Comparison of ENCODE assay signal across 8 mouse cellular contexts in the genomic region with DNA sequence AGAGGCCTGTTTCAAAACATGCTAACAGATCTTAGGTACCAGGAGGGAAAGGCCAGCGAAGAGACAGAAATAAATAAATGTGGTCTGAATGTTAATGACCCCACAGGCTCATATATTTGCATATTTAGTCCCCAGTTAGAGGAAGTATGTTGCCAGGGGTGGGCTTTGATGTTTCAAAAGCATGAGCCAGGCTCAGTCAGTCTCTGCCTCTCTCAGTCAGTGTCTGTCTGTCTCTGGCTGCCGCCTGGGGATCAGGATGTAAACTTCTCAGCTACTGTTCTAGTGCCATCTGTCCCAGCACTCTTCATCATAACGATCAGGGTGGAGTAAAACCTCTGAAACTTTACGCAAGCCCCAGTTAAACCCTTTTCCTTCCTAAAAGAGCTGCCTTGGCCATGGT. TPM values are rescaled to one million over a fixed set of nuclear protein-coding genes. Genes with fewer than 3 reads are reported as not detected.
A peak's percentile ranks its signal among the peaks of the same experiment; 100 is the strongest.
DNase-seq lines count a peak whose midpoint lies in the region; ATAC-seq and TF ChIP-seq lines count a peak whose summit lies in the region.

No protein-coding gene starts in this region.

- intact Hi-C loops in left cerebral cortex, postnatal 4 days (cut with DNase I): no loop called here
- intact Hi-C loops in left cerebral cortex, postnatal 25 days (cut with DNase I): no loop called here

- H3K9me3 ChIP-seq in forebrain, embryonic 14.5 days (replicated peaks; ENCODE audit: control insufficient read depth, low read length): no peaks in the 10 kb centered on the region
- H3K9me3 ChIP-seq in forebrain, embryonic 11.5 days (ENCODE audit: control insufficient read depth, low read length): no peaks in the 10 kb centered on the region
- H3K9me3 ChIP-seq in hindbrain, embryonic 14.5 days (ENCODE audit: control insufficient read depth, low read length): no peaks in the 10 kb centered on the region
- H3K9me3 ChIP-seq in neural tube, embryonic 12.5 days: no peaks in the 10 kb centered on the region

- ATAC-seq in forebrain, embryonic 14.5 days: no peak
- ATAC-seq in forebrain, embryonic 11.5 days (replicated peaks; ENCODE audit: low FRiP score): no peak
- peak; percentile 45; the same call in 1 of the 2 replicates for ATAC-seq in hindbrain, embryonic 14.5 days (ENCODE audit: low FRiP score)
- peak; percentile 59; the same call in 1 of the 2 replicates for ATAC-seq in neural tube, embryonic 12.5 days (ENCODE audit: low FRiP score, low read depth)

- WGBS in forebrain, embryonic 14.5 days: 28% methylated on average over 4 of the region's 4 CpGs
- WGBS in forebrain, embryonic 11.5 days: 74% methylated on average over 4 of the region's 4 CpGs
- WGBS in hindbrain, embryonic 14.5 days: 26% methylated on average over 4 of the region's 4 CpGs
- 37% methylated on average over 4 of the region's 4 CpGs for WGBS in neural tube, embryonic 12.5 days
- 61% methylated on average over 4 of the region's 4 CpGs for WGBS in cerebellum, adult 2 months

- no peak for TF ChIP-seq CTCF in cerebellum, adult 2 months (IDR thresholded peaks at IDR 0.05; ENCODE audit: borderline replicate concordance, insufficient read depth, low read depth, low read length)

- no peak overlapping the region for H3K4me3 ChIP-seq in forebrain, embryonic 14.5 days (ENCODE audit: low read depth, low read length)
- no peak overlapping the region for H3K4me3 ChIP-seq in forebrain, embryonic 11.5 days (ENCODE audit: low read depth, low read length)
- H3K4me3 ChIP-seq in hindbrain, embryonic 14.5 days (replicated peaks; ENCODE audit: low read length): no peak overlapping the region
- H3K4me3 ChIP-seq in neural tube, embryonic 12.5 days: no peak overlapping the region
- no peak overlapping the region for H3K4me3 ChIP-seq in cerebellum, adult 2 months (replicated peaks; ENCODE audit: insufficient read depth, low read depth, low read length)

- peak; percentile 47 for DNase-seq in forebrain, embryonic 14.5 days (ENCODE audit: low spot score)
- no peak for DNase-seq in forebrain, embryonic 11.5 days (ENCODE audit: low spot score)
- peak; percentile 39 for DNase-seq in left cerebral cortex, postnatal 4 days
- DNase-seq in left cerebral cortex, postnatal 25 days (ENCODE audit: low spot score in 2 of 2): no peak
- no peak for DNase-seq in hindbrain, embryonic 14.5 days (ENCODE audit: low spot score)
- DNase-seq in cerebellum, adult 2 months: no peak
- DNase-seq in spleen, postnatal 4 days (ENCODE audit: low spot score in 2 of 2): no peak

- no peak overlapping the region for H3K9ac ChIP-seq in forebrain, embryonic 14.5 days (ENCODE audit: low read length)
- H3K9ac ChIP-seq in forebrain, embryonic 11.5 days (ENCODE audit: low read length): no peak overlapping the region
- no peak overlapping the region for H3K9ac ChIP-seq in hindbrain, embryonic 14.5 days
- no peak overlapping the region for H3K9ac ChIP-seq in neural tube, embryonic 12.5 days

- H3K4me1 ChIP-seq in forebrain, embryonic 14.5 days (ENCODE audit: control insufficient read depth, insufficient read depth, low read length): peaks cover 21% of the 10 kb centered on the region
- peaks cover 8% of the 10 kb centered on the region for H3K4me1 ChIP-seq in forebrain, embryonic 11.5 days (replicated peaks; ENCODE audit: control insufficient read depth, insufficient read depth, low read length)
- H3K4me1 ChIP-seq in hindbrain, embryonic 14.5 days (replicated peaks; ENCODE audit: control insufficient read depth, insufficient read depth, low read length): peaks cover 25% of the 10 kb centered on the region
- peaks cover 25% of the 10 kb centered on the region for H3K4me1 ChIP-seq in neural tube, embryonic 12.5 days
- H3K4me1 ChIP-seq in cerebellum, adult 2 months (ENCODE audit: control insufficient read depth, insufficient read depth, low read length): peaks cover 10% of the 10 kb centered on the region

- no peaks in the 10 kb centered on the region for H3K27me3 ChIP-seq in forebrain, embryonic 14.5 days (replicated peaks; ENCODE audit: control insufficient read depth, insufficient read depth, low read length)
- no peaks in the 10 kb centered on the region for H3K27me3 ChIP-seq in forebrain, embryonic 11.5 days (ENCODE audit: control insufficient read depth, insufficient read depth, low read length)
- H3K27me3 ChIP-seq in hindbrain, embryonic 14.5 days (ENCODE audit: control insufficient read depth, insufficient read depth, low read length): no peaks in the 10 kb centered on the region
- no peaks in the 10 kb centered on the region for H3K27me3 ChIP-seq in neural tube, embryonic 12.5 days (replicated peaks)
- H3K27me3 ChIP-seq in cerebellum, adult 2 months (ENCODE audit: control insufficient read depth, insufficient read depth, low read length): no peaks in the 10 kb centered on the region

- H3K27ac ChIP-seq in forebrain, embryonic 14.5 days (ENCODE audit: low read depth, low read length): peak overlapping the region; percentile 70; the same call in 1 of the 2 replicates
- no peak overlapping the region for H3K27ac ChIP-seq in forebrain, embryonic 11.5 days (ENCODE audit: low read depth, low read length)
- H3K27ac ChIP-seq in hindbrain, embryonic 14.5 days: peak overlapping the region; percentile 83
- H3K27ac ChIP-seq in neural tube, embryonic 12.5 days: no peak overlapping the region
- H3K27ac ChIP-seq in cerebellum, adult 2 months (ENCODE audit: insufficient read depth, low read length): no peak overlapping the region

- no peak for TF ChIP-seq POLR2A in cerebellum, adult 2 months (IDR thresholded peaks at IDR 0.05; ENCODE audit: borderline replicate concordance, insufficient read depth, low read length)

- no peak overlapping the region for H3K4me2 ChIP-seq in forebrain, embryonic 14.5 days (ENCODE audit: low read length)
- H3K4me2 ChIP-seq in forebrain, embryonic 11.5 days (ENCODE audit: low read depth, low read length, severe bottlenecking): no peak overlapping the region
- H3K4me2 ChIP-seq in hindbrain, embryonic 14.5 days (replicated peaks): no peak overlapping the region
- no peak overlapping the region for H3K4me2 ChIP-seq in neural tube, embryonic 12.5 days (replicated peaks)

- H3K36me3 ChIP-seq in forebrain, embryonic 14.5 days (ENCODE audit: control insufficient read depth, insufficient read depth, low read length): peaks cover 8% of the 10 kb centered on the region; the same call in 1 of the 2 replicates
- H3K36me3 ChIP-seq in forebrain, embryonic 11.5 days (ENCODE audit: control insufficient read depth, insufficient read depth, low read length): peaks cover 4% of the 10 kb centered on the region
- peaks cover 8% of the 10 kb centered on the region for H3K36me3 ChIP-seq in hindbrain, embryonic 14.5 days (replicated peaks; ENCODE audit: control insufficient read depth, insufficient read depth)
- H3K36me3 ChIP-seq in neural tube, embryonic 12.5 days: peaks cover 7% of the 10 kb centered on the region

RNA-seq across cellular contexts. Expression of gene Dennd2a, which starts 29.9 kb away (rescaled TPM):
- 14.2 and 15.8 TPM in 2 replicates for polyA plus RNA-seq in forebrain, embryonic 14.5 days (2014; fragmentation: Nextera tagmentation; extraction: Ambion mirVana)
- 42.0 and 42.5 TPM in 2 replicates for polyA plus RNA-seq in forebrain, embryonic 11.5 days (2014; fragmentation: Nextera tagmentation; extraction: Ambion mirVana)
- 10 to 100 TPM; 25.9 to 27.0 TPM for total RNA-seq in left cerebral cortex, postnatal 4 days (2021)
- 10 to 100 TPM; 20.2 to 22.0 TPM for total RNA-seq in left cerebral cortex, postnatal 25 days (2021)
- polyA plus RNA-seq in hindbrain, embryonic 14.5 days (2014; fragmentation: Nextera tagmentation; extraction: Ambion mirVana): 19.1 and 21.8 TPM in 2 replicates
- 48.4 and 50.6 TPM in 2 replicates for polyA plus RNA-seq in neural tube, embryonic 12.5 days (2016; fragmentation: Nextera tagmentation; extraction: Ambion mirVana)
- 12.3 and 13.5 TPM in 2 replicates for polyA plus RNA-seq in cerebellum, adult 2 months (2012; rRNA removed)

RNA-seq across cellular contexts. Expression of gene Adck2, which starts 45.9 kb away (rescaled TPM):
- 30.4 and 31.5 TPM in 2 replicates for polyA plus RNA-seq in forebrain, embryonic 14.5 days (2014; fragmentation: Nextera tagmentation; extraction: Ambion mirVana)
- polyA plus RNA-seq in forebrain, embryonic 11.5 days (2014; fragmentation: Nextera tagmentation; extraction: Ambion mirVana): 23.2 and 26.6 TPM in 2 replicates
- total RNA-seq in left cerebral cortex, postnatal 4 days (2021): 10 to 100 TPM; 31.2 to 33.2 TPM
- 10 to 100 TPM; 28.1 to 31.0 TPM for total RNA-seq in left cerebral cortex, postnatal 25 days (2021)
- polyA plus RNA-seq in hindbrain, embryonic 14.5 days (2014; fragmentation: Nextera tagmentation; extraction: Ambion mirVana): 37.5 and 38.0 TPM in 2 replicates
- 37.2 and 40.9 TPM in 2 replicates for polyA plus RNA-seq in neural tube, embryonic 12.5 days (2016; fragmentation: Nextera tagmentation; extraction: Ambion mirVana)
- 30.2 and 33.2 TPM in 2 replicates for polyA plus RNA-seq in cerebellum, adult 2 months (2012; rRNA removed)

RNA-seq across cellular contexts. Expression of gene Gm42420, which starts 57.7 kb away (rescaled TPM):
- 1.3 TPM in 1 of 2 replicates, not detected in the other for polyA plus RNA-seq in forebrain, embryonic 14.5 days (2014; fragmentation: Nextera tagmentation; extraction: Ambion mirVana)
- 4.7 TPM in 1 of 2 replicates, not detected in the other for polyA plus RNA-seq in forebrain, embryonic 11.5 days (2014; fragmentation: Nextera tagmentation; extraction: Ambion mirVana)
- total RNA-seq in left cerebral cortex, postnatal 4 days (2021): under 1 TPM in 1 of 2 experiments, not detected in 1; 0.77 TPM
- under 1 TPM in 1 of 2 experiments, not detected in 1; 0.80 TPM for total RNA-seq in left cerebral cortex, postnatal 25 days (2021)
- polyA plus RNA-seq in hindbrain, embryonic 14.5 days (2014; fragmentation: Nextera tagmentation; extraction: Ambion mirVana): 1.9 TPM in 1 of 2 replicates, not detected in the other
- polyA plus RNA-seq in neural tube, embryonic 12.5 days (2016; fragmentation: Nextera tagmentation; extraction: Ambion mirVana): 0.51 and 1.7 TPM in 2 replicates
- polyA plus RNA-seq in cerebellum, adult 2 months (2012; rRNA removed): 0.72 and 0.95 TPM in 2 replicates

Comparison
In these comparisons a context has a peak if more than half of its experiments do, and no peak if none do; other contexts are left out.
1. DNase-seq: peak in forebrain, embryonic 14.5 days (single experiment) and left cerebral cortex, postnatal 4 days (single experiment); none in forebrain, embryonic 11.5 days (single experiment), left cerebral cortex, postnatal 25 days (0 of 2), hindbrain, embryonic 14.5 days (single experiment), cerebellum, adult 2 months (0 of 2) and spleen, postnatal 4 days (0 of 2).
2. H3K27ac ChIP-seq: peak in forebrain, embryonic 14.5 days (single experiment) and hindbrain, embryonic 14.5 days (single experiment); none in forebrain, embryonic 11.5 days (single experiment), neural tube, embryonic 12.5 days (single experiment) and cerebellum, adult 2 months (single experiment).
3. ATAC-seq: peak in hindbrain, embryonic 14.5 days (single experiment) and neural tube, embryonic 12.5 days (single experiment); none in forebrain, embryonic 14.5 days (single experiment) and forebrain, embryonic 11.5 days (single experiment).